ENCODE assay signal across 9 mouse cellular contexts in the genomic region with DNA sequence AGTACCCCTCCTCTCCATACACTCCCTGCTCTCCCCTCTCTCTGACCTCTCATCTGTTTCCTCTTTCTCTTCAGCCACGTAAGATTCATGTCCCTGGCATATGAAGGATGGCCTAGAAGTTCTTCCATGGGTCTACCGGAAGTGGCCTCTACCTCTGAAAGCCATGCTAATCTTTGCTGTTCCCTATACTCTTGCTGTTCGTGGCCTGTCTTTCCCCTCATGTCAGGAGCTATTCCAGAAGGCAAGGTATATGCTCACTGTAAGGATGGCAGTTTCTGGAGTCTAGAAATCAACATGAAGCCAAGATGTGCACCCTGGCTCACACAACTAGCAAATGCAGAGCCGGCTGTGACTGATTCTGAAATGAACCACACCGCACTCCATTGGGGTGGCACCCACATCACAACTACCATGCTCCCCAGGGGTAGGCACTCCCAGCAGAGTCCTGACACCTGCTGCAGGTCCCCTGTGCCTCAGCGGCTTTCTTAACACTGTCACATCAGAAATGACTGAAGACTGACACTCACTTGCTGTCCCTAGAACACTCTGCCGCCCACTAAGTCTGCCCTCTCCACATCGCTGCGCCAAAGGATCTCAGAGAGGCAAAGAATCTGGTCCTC. TPM values are rescaled to one million over a fixed set of nuclear protein-coding genes. Genes with fewer than 3 reads are reported as not detected.
DNase-seq lines count a peak whose midpoint lies in the region; ATAC-seq and TF ChIP-seq lines count a peak whose summit lies in the region.
"Had no signal": no experiment of that assay in that cellular context is flagged by ENCODE, and none has a peak within 500 bp of the region (broad histone marks: within the 10 kb centered on the region; RNA-seq: fewer than 3 reads in every experiment).

No protein-coding gene starts in this region.

- no peaks in the 10 kb centered on the region for H3K9me3 ChIP-seq in embryonic facial prominence, embryonic 11.5 days (replicated peaks; ENCODE audit: control insufficient read depth, low read length)
- H3K9me3 ChIP-seq in intestine, postnatal 0 days (ENCODE audit: control insufficient read depth) = no peaks in the 10 kb centered on the region
- no peaks in the 10 kb centered on the region for H3K9me3 ChIP-seq in neural tube, embryonic 15.5 days (replicated peaks)

- H3K27ac ChIP-seq in liver, adult 2 months (replicated peaks; ENCODE audit: insufficient read depth, low read depth, low read length) = peak overlapping the region; percentile 6; the same call in 1 of the 2 replicates
- peak overlapping the region; percentile 70 for H3K27ac ChIP-seq in embryonic facial prominence, embryonic 11.5 days (replicated peaks; ENCODE audit: low read depth, low read length)
- H3K27ac ChIP-seq in intestine, postnatal 0 days (ENCODE audit: low read depth, low read length) = peak overlapping the region; percentile 82
- no peak overlapping the region for H3K27ac ChIP-seq in neural tube, embryonic 15.5 days (replicated peaks)

- WGBS in liver, adult 2 months = 65% methylated on average over 9 of the region's 9 CpGs
- WGBS in embryonic facial prominence, embryonic 11.5 days = 34% methylated on average over 9 of the region's 9 CpGs
- WGBS in intestine, postnatal 0 days = 41% methylated on average over 9 of the region's 9 CpGs
- WGBS in neural tube, embryonic 15.5 days = 44% methylated on average over 9 of the region's 9 CpGs

- H3K4me2 ChIP-seq in embryonic facial prominence, embryonic 11.5 days (ENCODE audit: low read depth, low read length) = no peak overlapping the region
- peak overlapping the region; percentile 57 for H3K4me2 ChIP-seq in intestine, postnatal 0 days (replicated peaks; ENCODE audit: low read depth)
- H3K4me2 ChIP-seq in neural tube, embryonic 15.5 days = peak overlapping the region; percentile 47

- TF ChIP-seq POLR2A in liver, adult 2 months (IDR thresholded peaks at IDR 0.05; ENCODE audit: extremely low read depth, insufficient read depth, low read length) = no peak

- ATAC-seq in embryonic facial prominence, embryonic 11.5 days (replicated peaks; ENCODE audit: insufficient number of reproducible peaks, low FRiP score, low TSS enrichment, low read depth) = no peak
- ATAC-seq in intestine, postnatal 0 days = no peak; the same call in 1 of the 2 replicates
- no peak for ATAC-seq in neural tube, embryonic 15.5 days (ENCODE audit: low FRiP score)

- no peaks in the 10 kb centered on the region for H3K4me1 ChIP-seq in liver, adult 2 months (ENCODE audit: control insufficient read depth, insufficient read depth, low read length)
- H3K4me1 ChIP-seq in embryonic facial prominence, embryonic 11.5 days (ENCODE audit: control insufficient read depth, insufficient read depth, low read length) = no peaks in the 10 kb centered on the region; the same call in 1 of the 2 replicates
- H3K4me1 ChIP-seq in intestine, postnatal 0 days (replicated peaks; ENCODE audit: control insufficient read depth, insufficient read depth, low read length) = 0 out of 2 replicates have a peak, but pooled peaks cover 8% of the 10 kb centered on the region
- peaks cover 15% of the 10 kb centered on the region for H3K4me1 ChIP-seq in neural tube, embryonic 15.5 days

- H3K27me3 ChIP-seq in liver, adult 2 months (ENCODE audit: control insufficient read depth, insufficient read depth, low read length) = no peaks in the 10 kb centered on the region
- H3K27me3 ChIP-seq in embryonic facial prominence, embryonic 11.5 days (ENCODE audit: control insufficient read depth, insufficient read depth, low read length) = no peaks in the 10 kb centered on the region
- H3K27me3 ChIP-seq in intestine, postnatal 0 days (replicated peaks; ENCODE audit: control insufficient read depth, insufficient read depth, low read length) = no peaks in the 10 kb centered on the region
- 0 out of 2 replicates have a peak, but pooled peaks cover 5% of the 10 kb centered on the region for H3K27me3 ChIP-seq in neural tube, embryonic 15.5 days (replicated peaks)

- TF ChIP-seq CTCF in liver, adult 2 months (IDR thresholded peaks at IDR 0.05; ENCODE audit: low read depth, low read length) = no peak
- no peak for TF ChIP-seq CTCF in intestine, postnatal 0 days (IDR thresholded peaks at IDR 0.05; ENCODE audit: low read depth)

- H3K4me3 ChIP-seq in liver, adult 2 months (ENCODE audit: insufficient read depth, low read depth, low read length) = no peak overlapping the region
- H3K4me3 ChIP-seq in embryonic facial prominence, embryonic 11.5 days (ENCODE audit: low read depth, low read length) = no peak overlapping the region
- 0 out of 2 replicates have a peak overlapping the region, but pooled peaks have one; percentile 14 for H3K4me3 ChIP-seq in intestine, postnatal 0 days (ENCODE audit: low read depth, low read length)
- 0 out of 2 replicates have a peak overlapping the region, but pooled peaks have one; percentile 9 for H3K4me3 ChIP-seq in neural tube, embryonic 15.5 days (replicated peaks)

- H3K36me3 ChIP-seq in liver, adult 2 months (ENCODE audit: control insufficient read depth, insufficient read depth, low read length) = no peaks in the 10 kb centered on the region
- H3K36me3 ChIP-seq in embryonic facial prominence, embryonic 11.5 days (replicated peaks; ENCODE audit: control insufficient read depth, insufficient read depth, low read depth, low read length) = no peaks in the 10 kb centered on the region
- no peaks in the 10 kb centered on the region; the same call in 1 of the 2 replicates for H3K36me3 ChIP-seq in intestine, postnatal 0 days (ENCODE audit: control insufficient read depth, insufficient read depth)
- H3K36me3 ChIP-seq in neural tube, embryonic 15.5 days = no peaks in the 10 kb centered on the region

- DNase-seq in liver, adult 2 months (ENCODE audit: extremely low read depth, low read depth, low spot score) = no peak
- DNase-seq in liver = no peak
- no peak for DNase-seq in embryonic facial prominence, embryonic 11.5 days (ENCODE audit: low spot score)
- DNase-seq in right cerebral cortex, postnatal 10 days (ENCODE audit: low spot score in 2 of 2) = no peak
- no peak for DNase-seq in urinary bladder, postnatal 4 days (ENCODE audit: low spot score in 2 of 2)
- DNase-seq in spleen, postnatal 14 days (ENCODE audit: low spot score in 2 of 2) = no peak

- H3K9ac ChIP-seq in liver, adult 2 months (ENCODE audit: low read depth, low read length) = no peak overlapping the region
- no peak overlapping the region for H3K9ac ChIP-seq in embryonic facial prominence, embryonic 11.5 days (replicated peaks; ENCODE audit: low read length)
- no peak overlapping the region for H3K9ac ChIP-seq in intestine, postnatal 0 days (ENCODE audit: low read depth, low read length)
- H3K9ac ChIP-seq in neural tube, embryonic 15.5 days (replicated peaks) = no peak overlapping the region

- no peaks in the 10 kb centered on the region for H3K79me2 ChIP-seq in liver, adult 2 months (ENCODE audit: control insufficient read depth, insufficient read depth, low read length)

RNA-seq across cellular contexts. Expression of gene Dgkz, which starts 9.4 kb away (rescaled TPM):
- 13.2 and 23.6 TPM in 2 replicates for total RNA-seq in liver, adult 2 months (2014; rRNA removed)
- polyA plus RNA-seq in liver, adult 2 months (2012; rRNA removed) = 43.2 and 59.5 TPM in 2 replicates
- 28.6 and 30.1 TPM in 2 replicates for polyA plus RNA-seq in embryonic facial prominence, embryonic 11.5 days (2014; fragmentation: Nextera tagmentation; extraction: Ambion mirVana)
- 53.2 and 56.8 TPM in 2 replicates for polyA plus RNA-seq in intestine, postnatal 0 days (2015; fragmentation: Nextera tagmentation; extraction: Ambion mirVana)
- polyA plus RNA-seq in neural tube, embryonic 15.5 days (2015; fragmentation: Nextera tagmentation; extraction: Ambion mirVana) = 34.8 and 45.9 TPM in 2 replicates

RNA-seq across cellular contexts. Expression of gene Creb3l1, which starts 39.3 kb away (rescaled TPM):
- 0.18 and 0.20 TPM in 2 replicates for total RNA-seq in liver, adult 2 months (2014; rRNA removed)
- 0.40 and 0.68 TPM in 2 replicates for polyA plus RNA-seq in liver, adult 2 months (2012; rRNA removed)
- 1.2 and 1.5 TPM in 2 replicates for polyA plus RNA-seq in embryonic facial prominence, embryonic 11.5 days (2014; fragmentation: Nextera tagmentation; extraction: Ambion mirVana)
- 6.8 and 8.4 TPM in 2 replicates for polyA plus RNA-seq in intestine, postnatal 0 days (2015; fragmentation: Nextera tagmentation; extraction: Ambion mirVana)
- polyA plus RNA-seq in neural tube, embryonic 15.5 days (2015; fragmentation: Nextera tagmentation; extraction: Ambion mirVana) = 3.4 and 5.2 TPM in 2 replicates

RNA-seq across cellular contexts. Expression of gene Gm9821, which starts 39.5 kb away (rescaled TPM):
- not detected in 2 replicates for total RNA-seq in liver, adult 2 months (2014; rRNA removed)
- polyA plus RNA-seq in liver, adult 2 months (2012; rRNA removed) = not detected in 2 replicates
- polyA plus RNA-seq in embryonic facial prominence, embryonic 11.5 days (2014; fragmentation: Nextera tagmentation; extraction: Ambion mirVana) = 0.28 TPM in 1 of 2 replicates, not detected in the other
- polyA plus RNA-seq in intestine, postnatal 0 days (2015; fragmentation: Nextera tagmentation; extraction: Ambion mirVana) = 0.21 and 0.30 TPM in 2 replicates
- 0.24 and 0.57 TPM in 2 replicates for polyA plus RNA-seq in neural tube, embryonic 15.5 days (2015; fragmentation: Nextera tagmentation; extraction: Ambion mirVana)
- polyA plus RNA-seq: large intestine, adult 2 months had no signal

RNA-seq across cellular contexts. Expression of gene Mdk, which starts 52.9 kb away (rescaled TPM):
- not detected in 2 replicates for total RNA-seq in liver, adult 2 months (2014; rRNA removed)
- polyA plus RNA-seq in liver, adult 2 months (2012; rRNA removed) = 0.50 and 0.56 TPM in 2 replicates
- 1,845 and 1,892 TPM in 2 replicates for polyA plus RNA-seq in embryonic facial prominence, embryonic 11.5 days (2014; fragmentation: Nextera tagmentation; extraction: Ambion mirVana)
- 119 and 128 TPM in 2 replicates for polyA plus RNA-seq in intestine, postnatal 0 days (2015; fragmentation: Nextera tagmentation; extraction: Ambion mirVana)
- polyA plus RNA-seq in neural tube, embryonic 15.5 days (2015; fragmentation: Nextera tagmentation; extraction: Ambion mirVana) = 161 and 243 TPM in 2 replicates

RNA-seq across cellular contexts. Expression of gene Chrm4, which starts 58.0 kb away (rescaled TPM):
- total RNA-seq in liver, adult 2 months (2014; rRNA removed) = 0.13 TPM in 1 of 2 replicates, not detected in the other
- polyA plus RNA-seq in liver, adult 2 months (2012; rRNA removed) = not detected in 2 replicates
- polyA plus RNA-seq in embryonic facial prominence, embryonic 11.5 days (2014; fragmentation: Nextera tagmentation; extraction: Ambion mirVana) = 0.20 and 0.34 TPM in 2 replicates
- polyA plus RNA-seq in intestine, postnatal 0 days (2015; fragmentation: Nextera tagmentation; extraction: Ambion mirVana) = 0.24 and 0.26 TPM in 2 replicates
- polyA plus RNA-seq in neural tube, embryonic 15.5 days (2015; fragmentation: Nextera tagmentation; extraction: Ambion mirVana) = 1.4 and 1.5 TPM in 2 replicates

Comparison
In these comparisons a context has a peak if more than half of its experiments do, and no peak if none do; other contexts are left out.
1. H3K4me3 ChIP-seq: peak in intestine, postnatal 0 days (single experiment) and neural tube, embryonic 15.5 days (single experiment); none in liver, adult 2 months (single experiment) and embryonic facial prominence, embryonic 11.5 days (single experiment).